In the genomic region with DNA sequence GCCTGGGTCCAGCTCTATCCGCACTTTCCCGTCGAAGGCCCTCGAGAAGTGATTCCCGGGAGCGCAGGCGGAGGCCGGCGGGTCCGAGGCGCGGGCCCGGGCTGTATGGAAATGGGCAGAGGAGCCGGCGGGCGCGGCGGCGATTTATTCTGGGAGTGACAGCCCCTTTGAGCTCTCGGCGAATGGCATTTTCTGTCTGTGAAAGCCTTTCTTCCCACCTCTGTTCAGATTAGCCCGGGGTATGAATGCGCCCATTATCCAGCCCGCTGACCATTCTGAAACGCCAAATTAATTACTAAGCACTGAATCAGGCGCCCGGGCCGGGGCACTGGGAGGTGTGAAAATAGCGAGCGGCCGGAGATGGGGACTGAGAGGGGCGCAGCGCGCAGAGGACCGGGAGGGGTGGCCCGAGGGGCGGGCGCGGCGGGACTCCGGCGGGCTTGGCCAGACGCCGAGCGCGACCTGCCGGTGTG, we compare ENCODE assay signal across 8 mouse cellular contexts. TPM values are rescaled to one million over a fixed set of nuclear protein-coding genes. Genes with fewer than 3 reads are reported as not detected.
DNase-seq lines count a peak whose midpoint lies in the region; ATAC-seq and TF ChIP-seq lines count a peak whose summit lies in the region.

No protein-coding gene starts in this region.

- H3K36me3 ChIP-seq in heart, postnatal 0 days (replicated peaks; ENCODE audit: control insufficient read depth, insufficient read depth, low read length) = no peaks in the 10 kb centered on the region
- no peaks in the 10 kb centered on the region for H3K36me3 ChIP-seq in limb, embryonic 12.5 days

- peaks cover 4% of the 10 kb centered on the region; the same call in 1 of the 2 replicates for H3K4me1 ChIP-seq in heart, postnatal 0 days (ENCODE audit: control insufficient read depth, insufficient read depth)
- H3K4me1 ChIP-seq in limb, embryonic 12.5 days (replicated peaks) = peaks cover 20% of the 10 kb centered on the region

- H3K27me3 ChIP-seq in heart, postnatal 0 days (ENCODE audit: control insufficient read depth, insufficient read depth, low read length) = peaks cover 27% of the 10 kb centered on the region
- H3K27me3 ChIP-seq in limb, embryonic 12.5 days = peaks cover 99% of the 10 kb centered on the region

- intact Hi-C loops in left cerebral cortex, adult 2 months (cut with DNase I) = no loop called here

- H3K9ac ChIP-seq in heart, postnatal 0 days (replicated peaks; ENCODE audit: low read depth, low read length) = peak overlapping the region; percentile 68
- H3K9ac ChIP-seq in limb, embryonic 12.5 days (replicated peaks) = peak overlapping the region; percentile 60

- TF ChIP-seq EP300 in heart, postnatal 0 days (IDR thresholded peaks at IDR 0.05; ENCODE audit: low read depth) = no peak

- no peak for TF ChIP-seq CTCF in left cerebral cortex, adult 2 months (IDR thresholded peaks at IDR 0.05)
- TF ChIP-seq CTCF in heart, postnatal 0 days (IDR thresholded peaks at IDR 0.05; ENCODE audit: low read depth) = no peak

- under 1% methylated on average over 33 of the region's 47 CpGs for WGBS in heart, postnatal 0 days
- WGBS in limb, embryonic 12.5 days = under 1% methylated on average over 39 of the region's 47 CpGs

- no peak overlapping the region for H3K27ac ChIP-seq in left cerebral cortex, adult 2 months
- H3K27ac ChIP-seq in heart, postnatal 0 days (ENCODE audit: low read depth) = peak overlapping the region; percentile 74
- H3K27ac ChIP-seq in limb, embryonic 12.5 days = no peak overlapping the region

- H3K4me3 ChIP-seq in left cerebral cortex, adult 2 months = peak overlapping the region; percentile 50
- peak overlapping the region; percentile 61 for H3K4me3 ChIP-seq in heart, postnatal 0 days (ENCODE audit: low read depth, low read length)
- H3K4me3 ChIP-seq in limb, embryonic 12.5 days (replicated peaks) = peak overlapping the region; percentile 53

- H3K9me3 ChIP-seq in heart, postnatal 0 days (replicated peaks; ENCODE audit: control insufficient read depth, low read length) = no peaks in the 10 kb centered on the region
- H3K9me3 ChIP-seq in limb, embryonic 12.5 days = no peaks in the 10 kb centered on the region

- H3K4me2 ChIP-seq in heart, postnatal 0 days (ENCODE audit: low read depth, low read length) = peak overlapping the region; percentile 88
- H3K4me2 ChIP-seq in limb, embryonic 12.5 days = peak overlapping the region; percentile 94

- peak in 1 of 2 experiments; percentile 33 for DNase-seq in left cerebral cortex, adult 2 months (ENCODE audit: extremely low spot score in 1 of 2, low spot score in 2 of 2)
- DNase-seq in left cerebral cortex, adult 11 months (ENCODE audit: low spot score) = no peak
- DNase-seq in embryo, embryonic 10.5 days (ENCODE audit: low spot score) = peak; percentile 90
- DNase-seq in heart, postnatal 0 days (ENCODE audit: low spot score) = no peak
- peak; percentile 76 for DNase-seq in retina, embryonic 14.5 days (ENCODE audit: low spot score)
- no peak for DNase-seq in B cell, adult 2 months
- DNase-seq in thymus, postnatal 25 days = no peak

- peak; percentile 53 for ATAC-seq in heart, postnatal 0 days (ENCODE audit: insufficient read depth, low read depth)
- no peak for ATAC-seq in limb, embryonic 12.5 days (ENCODE audit: insufficient number of reproducible peaks, insufficient read depth, low FRiP score, low TSS enrichment, low read depth)

RNA-seq across cellular contexts. Expression of a gene that starts 1.0 kb away (rescaled TPM):
- total RNA-seq in left cerebral cortex, adult 2 months (2021) = 1 to 10 TPM; 6.0 to 7.4 TPM
- total RNA-seq in heart, postnatal 0 days (2014; rRNA removed; ENCODE audit: low replicate concordance) = 117 and 136 TPM in 2 replicates
- 21.3 and 24.8 TPM in 2 replicates for polyA plus RNA-seq in heart, postnatal 0 days (2015; fragmentation: Nextera tagmentation; extraction: Ambion mirVana)
- 10.2 and 14.2 TPM in 2 replicates for polyA plus RNA-seq in limb, embryonic 12.5 days (2016; fragmentation: Nextera tagmentation; extraction: Ambion mirVana)

RNA-seq across cellular contexts. Expression of a gene that starts 32.3 kb away (rescaled TPM):
- total RNA-seq in left cerebral cortex, adult 2 months (2021) = 1 to 10 TPM; 2.6 to 2.9 TPM
- 1.5 and 2.0 TPM in 2 replicates for total RNA-seq in heart, postnatal 0 days (2014; rRNA removed; ENCODE audit: low replicate concordance)
- polyA plus RNA-seq in heart, postnatal 0 days (2015; fragmentation: Nextera tagmentation; extraction: Ambion mirVana) = 0.82 and 0.84 TPM in 2 replicates
- 0.25 and 0.58 TPM in 2 replicates for polyA plus RNA-seq in limb, embryonic 12.5 days (2016; fragmentation: Nextera tagmentation; extraction: Ambion mirVana)

Comparison
In these comparisons a context has a peak if more than half of its experiments do, and no peak if none do; other contexts are left out.
1. DNase-seq: peak in embryo, embryonic 10.5 days (single experiment) and retina, embryonic 14.5 days (single experiment); none in left cerebral cortex, adult 11 months (single experiment), heart, postnatal 0 days (single experiment), B cell, adult 2 months (0 of 2) and thymus, postnatal 25 days (single experiment).
2. RNA of a gene that starts 1.0 kb away (total RNA-seq): 117 to 136 TPM in heart, postnatal 0 days; 6.0 to 7.4 TPM in left cerebral cortex, adult 2 months; every median in the first group is over 10 times any median in the second.
3. Peak in every context shown above with its lines, with median percentiles within 50 percentile points of each other: H3K4me3 ChIP-seq.